Mouse (Mus musculus) liver, embryonic 12.5 days (tissue): ENCODE measurements at regions not wholly inside any gene's neighbourhood (a gene's known extent, or its start where the extent isn't known, plus 50 kb on each side); places are given as distances from the start of the nearest gene placed in this dataset.
A peak's percentile ranks its signal among the peaks of the same experiment; 100 is the strongest.

Experiments used
- ATAC-seq: fragments of 200-750 bp; cut with Nextera tagmentation; 2 replicates; pipeline ENCODE4 v1.8.0; 2017; ENCODE audit warnings: moderate number of reproducible peaks, mild to moderate bottlenecking, moderate library complexity
- H3K27ac ChIP-seq: fragments of 300-500 bp; sonication (generic); 2 replicates; pipeline ENCODE4 v1.5.1; 2016; ENCODE audit warnings: mild to moderate bottlenecking
- H3K27me3 ChIP-seq: fragments of 300-500 bp; sonication (generic); replicated peaks from 2 replicates; pipeline ENCODE4 v1.6.1; 2016; ENCODE audit warnings: mild to moderate bottlenecking, moderate library complexity
- H3K36me3 ChIP-seq: fragments of 300-500 bp; sonication (generic); 2 replicates; pipeline ENCODE4 v1.6.1; 2016; ENCODE audit warnings: mild to moderate bottlenecking, moderate library complexity
- H3K4me1 ChIP-seq: fragments of 300-500 bp; sonication (generic); 2 replicates; pipeline ENCODE4 v1.6.1; 2016
- H3K4me2 ChIP-seq: fragments of 300-500 bp; sonication (generic); 2 replicates; pipeline ENCODE4 v1.6.1; 2016; ENCODE audit warnings: mild to moderate bottlenecking, moderate library complexity
- H3K4me3 ChIP-seq: fragments of 300-500 bp; sonication (generic); 2 replicates; pipeline ENCODE4 v1.5.1; 2016; ENCODE audit warnings: mild to moderate bottlenecking, moderate library complexity
- H3K9ac ChIP-seq: fragments of 300-500 bp; sonication (generic); 2 replicates; pipeline ENCODE4 v1.6.1; 2016; ENCODE audit warnings: mild to moderate bottlenecking, moderate library complexity
- H3K9me3 ChIP-seq: fragments of 300-500 bp; sonication (generic); replicated peaks from 2 replicates; pipeline ENCODE4 v1.6.1; 2016; ENCODE audit warnings: mild to moderate bottlenecking, moderate library complexity
- WGBS: fragments of 180-500 bp; shearing (Covaris S2); methylation state at CpG from one replicate; pipeline ENCODE4 v1.1.7; 2016; ENCODE audit not compliant: insufficient replicate concordance; 5-methylcytosine and 5-hydroxymethylcytosine counted together

DNA sequence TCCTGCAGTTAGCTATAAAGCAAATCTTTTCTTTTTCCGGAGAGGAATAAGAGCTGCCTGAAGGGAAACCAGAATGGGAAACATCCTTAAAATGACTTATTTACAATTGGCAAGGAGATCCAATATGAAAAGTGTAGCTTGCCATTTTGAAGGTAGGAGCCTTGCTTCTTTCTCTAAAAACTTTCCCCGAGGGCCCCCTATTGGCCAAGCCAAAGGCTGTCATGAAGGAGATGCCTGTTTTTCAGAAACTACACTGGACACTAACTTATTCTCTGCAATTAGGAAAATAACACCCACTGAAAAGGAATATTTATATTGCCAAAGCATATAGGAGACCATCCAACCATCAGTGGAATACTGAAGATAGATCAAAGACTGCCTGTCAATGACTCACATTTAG, 312.8 kb upstream of the Thrb start:
- H3K9ac ChIP-seq = no peak overlapping the region
- no peak overlapping the region for H3K27ac ChIP-seq
- WGBS = 61% methylated on average over 2 of the region's 2 CpGs
- no peak overlapping the region for H3K4me2 ChIP-seq
- H3K9me3 ChIP-seq = no peaks in the 10 kb centered on the region
- no peak for ATAC-seq
- no peaks in the 10 kb centered on the region for H3K27me3 ChIP-seq
- no peaks in the 10 kb centered on the region for H3K4me1 ChIP-seq
- H3K4me3 ChIP-seq = no peak overlapping the region
- no peaks in the 10 kb centered on the region for H3K36me3 ChIP-seq

- no peaks in the 10 kb centered on the region for H3K27me3 ChIP-seq
- no peak overlapping the region for H3K4me3 ChIP-seq
- 63% methylated on average over 4 of the region's 4 CpGs for WGBS
- no peaks in the 10 kb centered on the region for H3K4me1 ChIP-seq
- no peak overlapping the region for H3K9ac ChIP-seq
- H3K36me3 ChIP-seq = no peaks in the 10 kb centered on the region
- no peak for ATAC-seq
- H3K9me3 ChIP-seq = no peaks in the 10 kb centered on the region
- H3K27ac ChIP-seq = no peak overlapping the region
- H3K4me2 ChIP-seq = no peak overlapping the region
Measured at GRCm38 (mm10) chr14:17352324-17353037, 307.6 kb upstream of the Thrb start.

- Histone ChIP-seq H3K27ac (no peak overlapping the region), H3K4me2 (no peak overlapping the region), H3K4me1 (no peaks in the 10 kb centered on the region), H3K27me3 (no peaks in the 10 kb centered on the region), H3K9me3 (no peaks in the 10 kb centered on the region), H3K36me3 (no peaks in the 10 kb centered on the region), H3K9ac (no peak overlapping the region), H3K4me3 (no peak overlapping the region)
- ATAC-seq = no peak
Measured at GRCm38 (mm10) chr14:17361910-17362309, 298.2 kb upstream of the Thrb start.

DNA sequence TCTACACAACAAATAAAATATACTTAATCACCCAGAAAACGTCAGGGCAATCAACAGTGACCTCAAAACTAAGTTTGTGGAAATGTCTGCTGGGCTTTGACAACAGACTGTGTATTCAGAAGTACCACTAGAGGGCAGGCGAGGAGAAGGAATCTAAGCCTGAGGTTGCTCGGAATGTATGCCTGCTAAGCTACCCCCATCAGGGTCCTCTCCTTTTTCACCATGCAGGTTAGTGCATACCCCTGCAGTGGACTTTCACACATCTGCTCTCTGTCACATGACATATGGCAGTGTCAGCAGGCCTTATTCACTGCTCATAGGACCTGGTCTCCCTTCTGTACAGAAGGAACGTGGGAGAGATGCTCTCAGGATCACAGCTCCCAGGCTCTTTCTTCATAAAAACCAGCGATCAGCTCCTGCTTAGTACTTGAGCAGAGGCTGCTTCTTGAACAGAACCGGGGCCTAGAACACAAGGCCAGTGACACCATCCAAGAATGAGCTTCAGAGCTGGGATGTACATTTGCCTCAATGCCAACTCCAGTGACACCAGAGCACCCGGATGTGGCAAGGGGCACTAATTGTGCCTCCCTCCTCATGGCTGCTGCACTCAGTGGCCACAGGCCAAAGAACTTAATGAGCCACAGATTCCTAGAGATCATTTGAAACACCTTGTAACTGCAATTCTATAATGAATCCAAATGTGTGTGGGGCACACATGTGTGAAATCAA, 257.1 kb upstream of the Thrb start:
- ATAC-seq = no peak
- no peaks in the 10 kb centered on the region for H3K9me3 ChIP-seq
- 34% methylated on average over 7 of the region's 7 CpGs for WGBS

GRCm38 (mm10) chr14:17405551-17406336, 254.3 kb upstream of the Thrb start:
- H3K36me3 ChIP-seq = no peaks in the 10 kb centered on the region
- H3K9me3 ChIP-seq = no peaks in the 10 kb centered on the region
- 48% methylated on average over 2 of the region's 2 CpGs for WGBS
- no peak overlapping the region for H3K9ac ChIP-seq
- no peak overlapping the region for H3K4me2 ChIP-seq
- H3K4me1 ChIP-seq = no peaks in the 10 kb centered on the region
- no peak for ATAC-seq
- no peaks in the 10 kb centered on the region for H3K27me3 ChIP-seq
- H3K27ac ChIP-seq = no peak overlapping the region
- no peak overlapping the region for H3K4me3 ChIP-seq

More for the DNA sequence above, 257.1 kb upstream of the Thrb start:
- Histone ChIP-seq H3K9ac (no peak overlapping the region), H3K36me3 (no peaks in the 10 kb centered on the region), H3K4me2 (no peak overlapping the region), H3K27me3 (no peaks in the 10 kb centered on the region), H3K4me1 (no peaks in the 10 kb centered on the region), H3K27ac (no peak overlapping the region), H3K4me3 (no peak overlapping the region)

GRCm38 (mm10) chr14:17406879-17407278, 253.2 kb upstream of the Thrb start:
- Histone ChIP-seq H3K27me3 (no peaks in the 10 kb centered on the region), H3K27ac (no peak overlapping the region), H3K4me3 (no peak overlapping the region), H3K4me2 (no peak overlapping the region), H3K9me3 (no peaks in the 10 kb centered on the region), H3K4me1 (no peaks in the 10 kb centered on the region), H3K9ac (no peak overlapping the region), H3K36me3 (no peaks in the 10 kb centered on the region)
- ATAC-seq = no peak

- WGBS = 65% methylated on average over 5 of the region's 5 CpGs
- no peak for ATAC-seq
- no peaks in the 10 kb centered on the region for H3K4me1 ChIP-seq
Measured at GRCm38 (mm10) chr14:17408343-17408742, 251.7 kb upstream of the Thrb start.

GRCm38 (mm10) chr14:17408813-17409212, 251.2 kb upstream of the Thrb start:
- Histone ChIP-seq H3K9me3 (no peaks in the 10 kb centered on the region), H3K36me3 (no peaks in the 10 kb centered on the region), H3K27me3 (no peaks in the 10 kb centered on the region), H3K4me1 (no peaks in the 10 kb centered on the region), H3K9ac (no peak overlapping the region), H3K4me3 (no peak overlapping the region), H3K27ac (no peak overlapping the region), H3K4me2 (no peak overlapping the region)
- 74% methylated on average over 1 of the region's 1 CpGs for WGBS
- ATAC-seq = no peak

More at GRCm38 (mm10) chr14:17408343-17408742, 251.7 kb upstream of the Thrb start:
- Histone ChIP-seq H3K27me3 (no peaks in the 10 kb centered on the region), H3K36me3 (no peaks in the 10 kb centered on the region), H3K9me3 (no peaks in the 10 kb centered on the region), H3K4me3 (no peak overlapping the region), H3K27ac (no peak overlapping the region), H3K4me2 (no peak overlapping the region), H3K9ac (no peak overlapping the region)

- no peak overlapping the region for H3K4me3 ChIP-seq
- H3K27me3 ChIP-seq = no peaks in the 10 kb centered on the region
- no peak for ATAC-seq
- H3K4me1 ChIP-seq = no peaks in the 10 kb centered on the region
- no peaks in the 10 kb centered on the region for H3K36me3 ChIP-seq
- H3K27ac ChIP-seq = no peak overlapping the region
- H3K9me3 ChIP-seq = no peaks in the 10 kb centered on the region
- WGBS = 71% methylated on average over 6 of the region's 6 CpGs
- no peak overlapping the region for H3K9ac ChIP-seq
- no peak overlapping the region for H3K4me2 ChIP-seq
Measured at GRCm38 (mm10) chr14:17409497-17409896, 250.6 kb upstream of the Thrb start.

DNA sequence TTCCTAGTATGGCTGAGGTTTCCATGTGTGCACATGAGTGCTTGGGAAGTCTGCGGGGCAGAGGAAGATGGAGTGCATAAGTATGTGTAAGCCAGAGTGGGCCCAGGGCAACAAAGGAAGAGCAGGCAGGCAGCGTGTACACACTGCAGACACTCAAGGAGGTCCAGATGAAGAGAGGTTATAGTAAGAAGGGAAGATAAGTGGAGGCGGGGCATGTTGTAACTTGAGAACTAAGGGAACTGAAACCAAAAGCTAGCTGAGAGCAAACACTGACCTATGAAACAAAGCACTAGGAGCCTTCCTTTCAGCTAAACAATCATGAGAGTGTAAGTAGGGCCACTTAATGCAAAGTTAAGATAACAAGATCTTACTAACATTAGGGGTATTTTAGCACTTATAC, 249.3 kb upstream of the Thrb start:
- no peak overlapping the region for H3K27ac ChIP-seq
- no peaks in the 10 kb centered on the region for H3K9me3 ChIP-seq
- H3K4me2 ChIP-seq = no peak overlapping the region
- no peaks in the 10 kb centered on the region for H3K36me3 ChIP-seq
- no peak for ATAC-seq
- no peak overlapping the region for H3K9ac ChIP-seq
- WGBS = 60% methylated on average over 3 of the region's 3 CpGs
- no peak overlapping the region for H3K4me3 ChIP-seq
- H3K4me1 ChIP-seq = no peaks in the 10 kb centered on the region
- H3K27me3 ChIP-seq = no peaks in the 10 kb centered on the region

- no peak overlapping the region for H3K4me2 ChIP-seq
- no peak overlapping the region for H3K27ac ChIP-seq
- no peak overlapping the region for H3K9ac ChIP-seq
- H3K36me3 ChIP-seq = no peaks in the 10 kb centered on the region
- H3K4me1 ChIP-seq = no peaks in the 10 kb centered on the region
- H3K9me3 ChIP-seq = no peaks in the 10 kb centered on the region
- H3K27me3 ChIP-seq = no peaks in the 10 kb centered on the region
- 54% methylated on average over 1 of the region's 1 CpGs for WGBS
- ATAC-seq = no peak
- H3K4me3 ChIP-seq = no peak overlapping the region
Measured at GRCm38 (mm10) chr14:17411299-17411698, 248.8 kb upstream of the Thrb start.

- no peaks in the 10 kb centered on the region for H3K36me3 ChIP-seq
- WGBS = 48% methylated on average over 6 of the region's 6 CpGs
- no peak overlapping the region for H3K27ac ChIP-seq
- no peak overlapping the region for H3K4me2 ChIP-seq
- H3K4me1 ChIP-seq = no peaks in the 10 kb centered on the region
- no peak overlapping the region for H3K9ac ChIP-seq
- no peaks in the 10 kb centered on the region for H3K27me3 ChIP-seq
- no peak overlapping the region for H3K4me3 ChIP-seq
- H3K9me3 ChIP-seq = no peaks in the 10 kb centered on the region
- 0 out of 2 replicates have a peak, but pooled peaks have one; percentile 30 for ATAC-seq
Measured at GRCm38 (mm10) chr14:17414246-17414888, 245.7 kb upstream of the Thrb start.
